Mouse (Mus musculus): ENCODE data around the gene Sprr4. TPM values are rescaled to one million over a fixed set of nuclear protein-coding genes. Genes with fewer than 3 reads are reported as not detected.

Sprr4 gene
- polyA plus RNA-seq (2015; fragmentation: Nextera tagmentation; extraction: Ambion mirVana) = not detected in 2 replicates

DNA sequence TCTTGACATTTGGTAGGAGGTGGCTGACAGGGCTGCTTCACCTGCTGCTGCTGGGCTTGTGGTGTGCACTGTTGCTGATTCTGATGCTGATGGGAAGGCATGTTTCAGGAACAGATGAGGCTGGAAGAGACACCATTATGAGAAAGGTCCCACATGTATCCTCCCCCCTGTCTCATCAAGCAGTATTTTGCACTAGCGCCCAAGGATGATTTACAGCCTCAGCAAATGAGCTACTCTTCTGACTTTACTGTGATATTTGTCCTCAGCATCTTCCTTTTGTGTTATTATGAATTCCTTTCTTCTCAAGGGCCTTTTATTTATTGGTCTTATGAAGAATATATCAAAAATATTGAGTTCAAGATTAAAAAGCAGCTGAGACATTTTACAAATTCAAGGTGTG lies at the start of gene Sprr4:
Sprr4 (minus strand) TSS at position 101 of the 400 bp plus-strand sequence.

DNA sequence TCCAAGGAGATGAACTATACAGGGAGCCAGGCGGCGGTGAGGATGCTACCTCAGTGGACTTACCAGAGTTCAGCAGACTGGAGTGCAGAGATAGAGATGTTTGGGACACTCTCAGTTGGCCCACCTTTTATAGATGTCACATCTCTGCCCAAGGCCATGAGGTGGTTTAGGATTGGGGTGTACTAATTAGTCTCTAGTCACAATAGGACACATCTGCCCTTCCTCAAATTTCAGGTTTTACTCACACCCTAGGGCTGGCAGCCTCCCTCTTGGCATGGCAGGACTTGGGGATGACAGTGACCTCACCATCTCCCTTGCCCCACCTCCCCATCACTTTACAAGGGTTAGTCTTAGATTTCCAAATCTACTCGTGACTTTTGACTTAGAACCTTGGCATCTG lies 34.1 kb upstream of the Sprr4 start, which contains the start of gene 2310046K23Rik:
2310046K23Rik (minus strand) TSS at position 101 of the 400 bp plus-strand sequence.

DNA sequence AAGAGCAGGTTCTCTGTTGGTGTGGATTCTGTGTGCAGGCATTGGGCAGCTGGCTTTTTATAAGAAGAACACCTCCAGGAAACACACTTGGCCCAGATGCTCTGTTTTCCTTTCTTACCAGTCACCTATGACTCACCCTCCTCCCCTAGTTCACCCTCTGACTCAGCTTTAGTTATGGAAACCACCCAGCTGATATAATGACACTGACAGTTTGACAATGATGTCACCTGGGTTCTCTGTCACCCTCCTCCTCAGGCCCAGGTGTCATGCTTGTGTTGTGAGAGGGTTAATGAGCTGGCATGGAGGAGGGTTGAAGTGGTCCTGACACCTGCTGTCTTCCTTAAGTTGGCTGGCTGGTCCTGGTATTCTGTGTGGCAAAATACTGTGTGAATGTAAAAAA lies 14.4 kb downstream of the Sprr4 start, which contains the start of gene Sprr1a:
Sprr1a (minus strand) TSS at position 33 of the 400 bp plus-strand sequence.

GRCm38 (mm10) chr3:92458620-92459019 lies 41.7 kb downstream of the Sprr4 start, which contains the start of gene Sprr3:
Gene Sprr3 (minus strand): TSS chr3:92458720.

Other genes with a start within 250 kb of the Sprr4 start
- 0.59 and 1.6 TPM in 2 replicates for gene Sprr2a3, start 215.1 kb downstream of the Sprr4 start, polyA plus RNA-seq (2015; fragmentation: Nextera tagmentation; extraction: Ambion mirVana)
- not detected in 2 replicates for gene Sprr2b, start 183.9 kb downstream of the Sprr4 start, polyA plus RNA-seq (2015; fragmentation: Nextera tagmentation; extraction: Ambion mirVana)
- not detected in 2 replicates for gene Sprr2d, start 161.4 kb downstream of the Sprr4 start, polyA plus RNA-seq (2015; fragmentation: Nextera tagmentation; extraction: Ambion mirVana)
- not detected in 2 replicates for gene Sprr2e, start 148.3 kb downstream of the Sprr4 start, polyA plus RNA-seq (2015; fragmentation: Nextera tagmentation; extraction: Ambion mirVana)
- not detected in 2 replicates for gene Sprr2f, start 135.3 kb downstream of the Sprr4 start, polyA plus RNA-seq (2015; fragmentation: Nextera tagmentation; extraction: Ambion mirVana)
- 0.36 TPM in 1 of 2 replicates, not detected in the other for gene Sprr2h, start 114.8 kb downstream of the Sprr4 start, polyA plus RNA-seq (2015; fragmentation: Nextera tagmentation; extraction: Ambion mirVana)
- 0.22 TPM in 1 of 2 replicates, not detected in the other for gene Sprr2i, start 92.5 kb downstream of the Sprr4 start, polyA plus RNA-seq (2015; fragmentation: Nextera tagmentation; extraction: Ambion mirVana)
- 0.39 TPM in 1 of 2 replicates, not detected in the other for gene Sprr2j-ps, start 82.4 kb downstream of the Sprr4 start, polyA plus RNA-seq (2015; fragmentation: Nextera tagmentation; extraction: Ambion mirVana)
- 6.7 and 8.1 TPM in 2 replicates for gene Gm9774, start 71.1 kb downstream of the Sprr4 start, polyA plus RNA-seq (2015; fragmentation: Nextera tagmentation; extraction: Ambion mirVana)
- gene Sprr2k, start 67.9 kb downstream of the Sprr4 start, polyA plus RNA-seq (2015; fragmentation: Nextera tagmentation; extraction: Ambion mirVana) = not detected in 2 replicates
- 0.32 TPM in 1 of 2 replicates, not detected in the other for gene Sprr1b, start 61.7 kb downstream of the Sprr4 start, polyA plus RNA-seq (2015; fragmentation: Nextera tagmentation; extraction: Ambion mirVana)
- gene Sprr3, start 41.8 kb downstream of the Sprr4 start, polyA plus RNA-seq (2015; fragmentation: Nextera tagmentation; extraction: Ambion mirVana) = 0.25 and 4.2 TPM in 2 replicates
- gene Sprr1a, start 14.6 kb downstream of the Sprr4 start, polyA plus RNA-seq (2015; fragmentation: Nextera tagmentation; extraction: Ambion mirVana) = 1.6 and 7.8 TPM in 2 replicates
- not detected in 2 replicates for gene 2310046K23Rik, start 34.0 kb upstream of the Sprr4 start, polyA plus RNA-seq (2015; fragmentation: Nextera tagmentation; extraction: Ambion mirVana)
- 0.38 TPM in 1 of 2 replicates, not detected in the other for gene Ivl, start 73.2 kb upstream of the Sprr4 start, polyA plus RNA-seq (2015; fragmentation: Nextera tagmentation; extraction: Ambion mirVana)
- gene Smcp, start 88.5 kb upstream of the Sprr4 start, polyA plus RNA-seq (2015; fragmentation: Nextera tagmentation; extraction: Ambion mirVana) = 0.15 and 0.84 TPM in 2 replicates
- not detected in 2 replicates for gene 2210017I01Rik, start 107.0 kb upstream of the Sprr4 start, polyA plus RNA-seq (2015; fragmentation: Nextera tagmentation; extraction: Ambion mirVana)
- gene Lce6a, start 121.2 kb upstream of the Sprr4 start, polyA plus RNA-seq (2015; fragmentation: Nextera tagmentation; extraction: Ambion mirVana) = 3.2 and 3.3 TPM in 2 replicates
- gene Lce1a1, start 147.8 kb upstream of the Sprr4 start, polyA plus RNA-seq (2015; fragmentation: Nextera tagmentation; extraction: Ambion mirVana) = 0.71 TPM in 1 of 2 replicates, not detected in the other
- 0.35 TPM in 1 of 2 replicates, not detected in the other for gene Lce1b, start 156.4 kb upstream of the Sprr4 start, polyA plus RNA-seq (2015; fragmentation: Nextera tagmentation; extraction: Ambion mirVana)
- gene Lce1a2, start 169.8 kb upstream of the Sprr4 start, polyA plus RNA-seq (2015; fragmentation: Nextera tagmentation; extraction: Ambion mirVana) = 1.1 TPM in 1 of 2 replicates, not detected in the other
- 2.4 TPM in 1 of 2 replicates, not detected in the other for gene Lce1c, start 178.8 kb upstream of the Sprr4 start, polyA plus RNA-seq (2015; fragmentation: Nextera tagmentation; extraction: Ambion mirVana)
- 0.91 TPM in 1 of 2 replicates, not detected in the other for gene Lce1d, start 186.7 kb upstream of the Sprr4 start, polyA plus RNA-seq (2015; fragmentation: Nextera tagmentation; extraction: Ambion mirVana)
- gene Lce1e, start 208.6 kb upstream of the Sprr4 start, polyA plus RNA-seq (2015; fragmentation: Nextera tagmentation; extraction: Ambion mirVana) = 1.1 TPM in 1 of 2 replicates, not detected in the other
- gene Lce1f, start 219.9 kb upstream of the Sprr4 start, polyA plus RNA-seq (2015; fragmentation: Nextera tagmentation; extraction: Ambion mirVana) = 1.1 TPM in 1 of 2 replicates, not detected in the other
- gene Gm38119, start 238.6 kb upstream of the Sprr4 start, polyA plus RNA-seq (2015; fragmentation: Nextera tagmentation; extraction: Ambion mirVana) = not detected in 2 replicates